Mouse (Mus musculus) myocyte (in vitro differentiated cells): ENCODE data around the gene Fkbp7. TPM values are rescaled to one million over a fixed set of nuclear protein-coding genes. Genes with fewer than 3 reads are reported as not detected.

Source experiments
- H3K27me3 ChIP-seq: one replicate; pipeline ENCODE4 v1.6.1; 2011; ENCODE audit not compliant: control insufficient read depth, insufficient read depth, insufficient read length
- H3K36me3 ChIP-seq: one replicate; pipeline ENCODE4 v1.6.1; 2011; ENCODE audit not compliant: control insufficient read depth, insufficient read depth
- H3K4me2 ChIP-seq: one replicate; pipeline ENCODE4 v1.6.1; 2011; ENCODE audit warnings: low read depth, control low read depth
- H3K4me3 ChIP-seq: one replicate; pipeline ENCODE4 v1.5.1; 2011; ENCODE audit warnings: mild to moderate bottlenecking, control low read depth, moderate library complexity
- H3K79me2 ChIP-seq: one replicate; pipeline ENCODE4 v1.6.1; 2011; ENCODE audit not compliant: control insufficient read depth, insufficient read depth
- H3ac ChIP-seq: one replicate; pipeline ENCODE4 v1.6.1; 2011; ENCODE audit not compliant: control insufficient read depth, insufficient read length
- CEBPB ChIP-seq: IDR thresholded peaks from 2 replicates; pipeline ENCODE4 v1.6.1; 2011; ENCODE audit warnings: mild to moderate bottlenecking, moderate library complexity; ENCODE audit not compliant: poor library complexity, insufficient read depth, severe bottlenecking
- E2F4 ChIP-seq: IDR thresholded peaks from one replicate; pipeline ENCODE4 v1.6.1; 2011; ENCODE audit warnings: mild to moderate bottlenecking, control low read depth, moderate library complexity; ENCODE audit not compliant: insufficient read depth
- MAX ChIP-seq: IDR thresholded peaks from one replicate; pipeline ENCODE4 v1.6.1; 2011; ENCODE audit warnings: low read depth, mild to moderate bottlenecking, control low read depth
- MYOD1 ChIP-seq, 3 experiments: IDR thresholded peaks; one replicate each; pipeline ENCODE4 v1.6.1; 2011; ENCODE audit warnings: control low read depth in 2 of 3, low read depth in 2 of 3, mild to moderate bottlenecking in 2 of 3, moderate library complexity in 1 of 3; ENCODE audit not compliant: insufficient read length in 2 of 3, control insufficient read depth in 1 of 3
- MYOG ChIP-seq, 3 experiments: IDR thresholded peaks; one replicate each; pipeline ENCODE4 v1.6.1; 2011; ENCODE audit warnings: control low read depth in 2 of 3, low read depth in 2 of 3, mild to moderate bottlenecking in 2 of 3; ENCODE audit not compliant: insufficient read length in 2 of 3, control insufficient read depth in 1 of 3, insufficient read depth in 1 of 3
- POLR2A ChIP-seq: IDR thresholded peaks from one replicate; pipeline ENCODE4 v1.6.1; 2011; ENCODE audit warnings: low read depth, mild to moderate bottlenecking, control low read depth, moderate library complexity; ENCODE audit not compliant: insufficient read length
- POLR2AphosphoS2 ChIP-seq: IDR thresholded peaks from one replicate; pipeline ENCODE4 v1.6.1; 2011; ENCODE audit warnings: low read depth, control low read depth; ENCODE audit not compliant: insufficient read length
- REST ChIP-seq: IDR thresholded peaks from one replicate; pipeline ENCODE4 v1.6.1; 2011; ENCODE audit warnings: mild to moderate bottlenecking, control low read depth, moderate library complexity; ENCODE audit not compliant: insufficient read depth, insufficient read length
- SRF ChIP-seq: IDR thresholded peaks from one replicate; pipeline ENCODE4 v1.6.1; 2011; ENCODE audit warnings: low read depth; ENCODE audit not compliant: control insufficient read depth, insufficient read length
- TCF12 ChIP-seq: IDR thresholded peaks from one replicate; pipeline ENCODE4 v1.6.1; 2011; ENCODE audit warnings: mild to moderate bottlenecking, control low read depth; ENCODE audit not compliant: poor library complexity, insufficient read depth, severe bottlenecking
- TCF3 ChIP-seq: IDR thresholded peaks from one replicate; pipeline ENCODE4 v1.6.1; 2011; ENCODE audit warnings: low read depth, control low read depth; ENCODE audit not compliant: insufficient read length
- USF1 ChIP-seq: IDR thresholded peaks from one replicate; pipeline ENCODE4 v1.6.1; 2011; ENCODE audit warnings: low read depth, mild to moderate bottlenecking, control low read depth, moderate library complexity
- polyA plus RNA-seq: library from polyadenylated mRNA; unstranded; fragments of >200 nt; fragmentation: generic; extraction: Trizol; gene quantifications from one replicate; pipeline ENCODE4 v1.2.1, GENCODE M21; 2012; ENCODE audit warnings: missing spikeins

Fkbp7 gene
- polyA plus RNA-seq, 1 experiment = 34.8 TPM

DNA sequence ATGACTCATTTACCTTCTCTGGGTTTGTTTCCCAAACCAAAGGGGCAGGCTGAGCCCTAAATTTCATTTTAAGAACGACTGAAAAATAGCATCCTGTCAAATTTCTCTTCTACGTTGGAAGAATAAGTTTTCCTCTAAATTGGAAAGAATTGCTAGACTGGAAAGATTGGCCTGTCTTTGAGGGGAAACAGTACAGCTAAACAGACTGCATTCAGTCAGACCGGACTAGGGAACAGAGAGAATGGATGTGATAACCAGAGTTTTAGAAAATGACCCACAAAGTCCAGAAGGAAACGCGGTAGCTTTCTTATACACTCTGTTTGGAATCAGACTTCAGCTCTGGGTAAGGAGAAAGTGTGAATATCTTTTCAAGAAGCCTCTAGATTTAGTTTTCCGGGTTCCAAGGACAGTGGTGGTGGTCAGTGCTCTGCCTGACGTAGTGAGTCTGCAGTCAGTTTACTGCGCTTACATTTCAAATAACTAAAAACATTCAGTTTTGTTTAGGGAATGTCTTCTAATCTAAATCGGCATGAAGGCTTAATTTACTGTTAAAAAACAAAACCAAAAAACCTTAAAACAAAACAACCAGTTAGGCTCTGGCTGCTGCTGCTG is 676 bp downstream of the Fkbp7 start:
- TF ChIP-seq MAX (no peak), MYOG (IDR thresholded peaks at IDR 0.05; ENCODE audit: control insufficient read depth in 1 of 3, insufficient read depth in 1 of 3, insufficient read length in 2 of 3, low read depth in 2 of 3) (no peak), MYOD1 (IDR thresholded peaks at IDR 0.05; ENCODE audit: control insufficient read depth in 1 of 3, insufficient read length in 2 of 3, low read depth in 2 of 3) (no peak), TCF12 (no peak)
- H3K4me3 ChIP-seq = peak overlapping the region; percentile 33
- no peaks in the 10 kb centered on the region for H3K27me3 ChIP-seq
- peaks cover 17% of the 10 kb centered on the region for H3K79me2 ChIP-seq
- no peak overlapping the region for H3ac ChIP-seq
- H3K4me2 ChIP-seq = peak overlapping the region; percentile 71
- H3K36me3 ChIP-seq = no peaks in the 10 kb centered on the region

DNA sequence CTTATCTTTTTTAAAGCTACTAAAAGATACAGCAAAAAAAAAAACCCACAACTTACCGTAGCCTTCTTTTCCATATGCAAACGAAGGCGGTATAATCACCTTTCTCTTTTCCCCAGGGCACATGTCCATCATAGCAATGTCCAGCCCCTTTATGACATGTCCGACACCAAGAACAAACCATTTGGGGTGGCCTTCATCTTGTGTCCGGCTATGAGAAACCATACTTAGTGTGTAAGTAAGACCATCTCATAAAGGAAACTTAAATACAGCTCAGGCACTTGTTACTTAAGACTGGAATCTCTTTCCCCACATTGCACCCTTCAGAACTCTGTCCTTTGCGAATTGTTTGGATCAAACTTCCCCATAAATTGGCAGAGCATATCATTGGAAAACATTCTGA is 1.3 kb downstream of the Fkbp7 start:
- H3K36me3 ChIP-seq = no peaks in the 10 kb centered on the region
- no peaks in the 10 kb centered on the region for H3K27me3 ChIP-seq
- H3K4me3 ChIP-seq = peak overlapping the region; percentile 33
- H3ac ChIP-seq = no peak overlapping the region
- TF ChIP-seq E2F4 (no peak), MYOG (IDR thresholded peaks at IDR 0.05; ENCODE audit: control insufficient read depth in 1 of 3, insufficient read depth in 1 of 3, insufficient read length in 2 of 3, low read depth in 2 of 3) (no peak), MAX (no peak), USF1 (no peak), POLR2A (no peak), REST (no peak), CEBPB (no peak), MYOD1 (IDR thresholded peaks at IDR 0.05; ENCODE audit: control insufficient read depth in 1 of 3, insufficient read length in 2 of 3, low read depth in 2 of 3) (no peak), SRF (no peak), TCF3 (no peak), TCF12 (no peak), POLR2AphosphoS2 (no peak)
- peaks cover 11% of the 10 kb centered on the region for H3K79me2 ChIP-seq
- peak overlapping the region; percentile 71 for H3K4me2 ChIP-seq

DNA sequence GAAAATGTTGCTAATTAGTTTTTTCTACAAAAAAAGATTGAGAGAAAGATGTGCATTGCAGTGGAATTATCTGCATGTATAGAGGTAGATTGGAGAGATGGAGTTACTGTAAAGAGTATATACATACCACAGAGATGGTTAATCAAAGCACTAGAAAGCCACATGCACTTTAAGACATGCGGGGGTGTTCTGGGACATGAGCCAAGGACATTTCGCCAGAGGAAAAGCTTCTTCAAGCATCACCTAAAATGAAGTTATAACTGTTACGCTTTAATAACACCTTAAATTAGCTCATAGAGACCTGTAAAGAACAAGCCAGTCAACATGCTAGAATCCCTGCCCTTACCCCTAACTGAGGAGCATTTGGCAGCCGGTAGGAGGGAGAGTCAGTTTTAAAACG is 5.7 kb downstream of the Fkbp7 start:
- no peak overlapping the region for H3K4me3 ChIP-seq
- H3K27me3 ChIP-seq = no peaks in the 10 kb centered on the region
- no peak overlapping the region for H3K4me2 ChIP-seq
- TF ChIP-seq E2F4 = no peak
- TF ChIP-seq MAX = no peak
- no peak for TF ChIP-seq POLR2AphosphoS2
- TF ChIP-seq TCF3 = no peak
- TF ChIP-seq CEBPB = no peak
- no peak for TF ChIP-seq MYOG (IDR thresholded peaks at IDR 0.05; ENCODE audit: control insufficient read depth in 1 of 3, insufficient read depth in 1 of 3, insufficient read length in 2 of 3, low read depth in 2 of 3)
- TF ChIP-seq SRF = no peak
- no peak for TF ChIP-seq TCF12
- no peak for TF ChIP-seq USF1
- no peak for TF ChIP-seq REST
- H3K36me3 ChIP-seq = peaks cover 15% of the 10 kb centered on the region
- H3ac ChIP-seq = no peak overlapping the region
- no peaks in the 10 kb centered on the region for H3K79me2 ChIP-seq

DNA sequence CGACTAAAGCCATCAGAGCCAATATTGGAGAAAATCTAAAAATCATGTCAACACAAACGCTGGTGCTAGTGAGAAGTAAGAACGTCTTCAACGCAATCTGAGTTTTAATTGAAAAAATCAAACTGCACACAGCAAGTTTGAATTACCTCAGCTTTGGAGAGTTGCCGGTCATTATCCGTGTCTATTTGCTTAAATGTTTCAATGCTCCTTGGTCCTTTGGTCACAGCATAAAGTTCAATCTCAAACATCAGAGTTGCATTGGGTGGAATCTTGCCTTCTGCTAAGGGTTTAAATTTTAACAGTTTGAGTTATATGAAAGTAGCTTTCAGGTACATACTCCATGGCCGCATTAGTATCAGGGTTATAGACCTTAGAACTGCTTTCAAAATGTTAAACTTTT is 7.4 kb downstream of the Fkbp7 start:
- no peaks in the 10 kb centered on the region for H3K27me3 ChIP-seq
- no peaks in the 10 kb centered on the region for H3K79me2 ChIP-seq
- no peak overlapping the region for H3K4me2 ChIP-seq
- H3K36me3 ChIP-seq = peaks cover 15% of the 10 kb centered on the region
- H3ac ChIP-seq = no peak overlapping the region
- no peak overlapping the region for H3K4me3 ChIP-seq
- TF ChIP-seq MYOG (IDR thresholded peaks at IDR 0.05; ENCODE audit: control insufficient read depth in 1 of 3, insufficient read depth in 1 of 3, insufficient read length in 2 of 3, low read depth in 2 of 3) (no peak), TCF12 (no peak), MYOD1 (IDR thresholded peaks at IDR 0.05; ENCODE audit: control insufficient read depth in 1 of 3, insufficient read length in 2 of 3, low read depth in 2 of 3) (no peak), TCF3 (no peak), POLR2AphosphoS2 (no peak), REST (no peak), MAX (no peak), SRF (no peak), USF1 (no peak), E2F4 (no peak), POLR2A (no peak), CEBPB (no peak)

DNA sequence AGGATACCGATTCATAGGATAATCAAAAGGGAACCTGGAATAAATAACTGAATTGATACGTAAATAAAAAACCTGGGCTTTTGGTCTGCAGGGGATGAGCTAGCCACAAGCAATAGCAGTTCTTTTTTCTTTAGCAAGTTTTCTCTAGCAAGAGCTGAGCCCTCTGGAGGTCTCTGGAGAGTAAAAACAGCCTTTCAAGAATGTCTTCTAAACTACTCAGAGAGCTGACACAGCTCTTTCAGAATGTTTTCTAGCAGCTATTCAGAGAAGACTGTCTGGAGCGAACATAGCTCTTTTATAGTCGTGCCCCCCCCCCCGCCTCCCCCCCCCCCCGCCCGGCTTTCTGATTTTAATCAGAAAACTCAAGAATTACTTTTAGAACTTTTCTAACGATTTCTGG is 13.5 kb downstream of the Fkbp7 start:
- Histone ChIP-seq H3K27me3 (no peaks in the 10 kb centered on the region), H3K36me3 (peaks cover 1% of the 10 kb centered on the region), H3ac (no peak overlapping the region), H3K4me2 (no peak overlapping the region), H3K79me2 (no peaks in the 10 kb centered on the region), H3K4me3 (no peak overlapping the region)
- TF ChIP-seq MAX (no peak), CEBPB (no peak), MYOG (IDR thresholded peaks at IDR 0.05; ENCODE audit: control insufficient read depth in 1 of 3, insufficient read depth in 1 of 3, insufficient read length in 2 of 3, low read depth in 2 of 3) (no peak), POLR2A (no peak), TCF12 (no peak), USF1 (no peak), SRF (no peak), REST (no peak), POLR2AphosphoS2 (no peak), MYOD1 (IDR thresholded peaks at IDR 0.05; ENCODE audit: control insufficient read depth in 1 of 3, insufficient read length in 2 of 3, low read depth in 2 of 3) (no peak), E2F4 (no peak), TCF3 (no peak)
